Mouse (Mus musculus): ENCODE results near the gene Sytl1.

GRCm38 (mm10) chr4:133235415-133235814 is 27.5 kb downstream of the Sytl1 start:
- TF ChIP-seq CTCF (conservative IDR thresholded peaks at IDR 0.05; ENCODE audit: low read length) (no peak), POU5F1 (IDR thresholded peaks at IDR 0.05; ENCODE audit: borderline replicate concordance, low read length) (no peak)
